Mouse (Mus musculus) heart, adult 2 months (tissue): Measurements from ENCODE around the gene Kpna7. TPM values are rescaled to one million over a fixed set of nuclear protein-coding genes. Genes with fewer than 3 reads are reported as not detected.

Source experiments
- DNase-seq, 2 experiments: peaks; one replicate each; pipeline ENCODE4 v3.0.0; 2021
- H3K27ac ChIP-seq: fragments of 200-600 bp; 2 replicates; pipeline ENCODE4 v1.8.1; 2022
- H3K27me3 ChIP-seq: fragments of 200-500 bp; 2 replicates; pipeline ENCODE4 v1.6.1; 2012; ENCODE audit warnings: mild to moderate bottlenecking, low read length, inconsistent platforms, mixed read lengths; ENCODE audit not compliant: control insufficient read depth, insufficient read depth
- H3K36me3 ChIP-seq: fragments of 200-500 bp; 2 replicates; pipeline ENCODE4 v1.6.1; 2012; ENCODE audit warnings: low read length, inconsistent platforms; ENCODE audit not compliant: control insufficient read depth, insufficient read depth
- H3K4me1 ChIP-seq: fragments of 200-500 bp; 2 replicates; pipeline ENCODE4 v1.6.1; 2011; ENCODE audit warnings: low read length; ENCODE audit not compliant: control insufficient read depth, insufficient read depth
- H3K4me3 ChIP-seq: fragments of 200-600 bp; 2 replicates; pipeline ENCODE4 v1.8.1; 2022
- H3K79me2 ChIP-seq: fragments of 200-500 bp; replicated peaks from 2 replicates; pipeline ENCODE4 v1.6.1; 2012; ENCODE audit warnings: mild to moderate bottlenecking, inconsistent platforms, low read length, moderate library complexity, mixed read lengths; ENCODE audit not compliant: control insufficient read depth, insufficient read depth
- H3K9ac ChIP-seq: fragments of 200-500 bp; 2 replicates; pipeline ENCODE4 v1.6.1; 2012; ENCODE audit warnings: low read depth, mild to moderate bottlenecking, control low read depth, inconsistent platforms, low read length, mixed read lengths
- CTCF ChIP-seq: fragments of 200-600 bp; IDR thresholded peaks from 2 replicates; pipeline ENCODE4 v1.8.1; 2022; ENCODE audit warnings: antibody characterized with exemption, mild to moderate bottlenecking, moderate library complexity
- EP300 ChIP-seq: fragments of 200-500 bp; IDR thresholded peaks from 2 replicates; pipeline ENCODE4 v1.6.1; 2011; ENCODE audit warnings: low read depth, low read length, control low read depth; ENCODE audit not compliant: insufficient read depth
- POLR2A ChIP-seq: fragments of 200-500 bp; IDR thresholded peaks from 2 replicates; pipeline ENCODE4 v1.6.1; 2011; ENCODE audit warnings: mild to moderate bottlenecking, low read depth, low read length, control low read depth; ENCODE audit not compliant: insufficient read depth
- WGBS: fragments of 180-500 bp; shearing (Covaris S2); methylation state at CpG from one replicate; pipeline ENCODE4 v1.1.7; 2018; 5-methylcytosine and 5-hydroxymethylcytosine counted together
- intact Hi-C: fragments of 180-260 bp; cut with DNase I; formaldehyde crosslinking; loops from one replicate; pipeline ENCODE4 v1.15.1; 2025
- polyA plus RNA-seq: library from polyadenylated mRNA; depleted of rRNA; stranded (reverse); fragments of >200 nt; gene quantifications from 2 replicates; pipeline ENCODE4 v1.2.3, GENCODE M21; 2012
- total RNA-seq, 2 experiments: library from RNA; stranded (reverse); gene quantifications; 2 replicates each; pipeline ENCODE4 v1.2.3; 2021

Gene Kpna7
- total and polyA plus RNA-seq, 3 experiments, result not detected

- peak; percentile 77 to 81 for DNase-seq
- 23% methylated on average over 10 of the region's 10 CpGs for WGBS
- Histone ChIP-seq H3K4me1 (peaks cover 24% of the 10 kb centered on the region), H3K36me3 (no peaks in the 10 kb centered on the region), H3K27me3 (no peaks in the 10 kb centered on the region; the same call in 1 of the 2 replicates), H3K27ac (peak overlapping the region; percentile 94), H3K9ac (peak overlapping the region; percentile 10), H3K4me3 (peak overlapping the region; percentile 17; the same call in 1 of the 2 replicates), H3K79me2 (no peaks in the 10 kb centered on the region)
- TF ChIP-seq POLR2A (no peak), EP300 (no peak), CTCF (peak; percentile 81)
- intact Hi-C loops, result loop anchor here (2.0 kb wide), 2 partner anchors 24 to 32 kb away; partner anchors contain the start of genes Bud31, Kpna7 and Pdap1
These were observed 33.1 kb upstream of the Kpna7 start for GRCm38 (mm10) chr5:145116916-145117315.

GRCm38 (mm10) chr5:145116316-145116715, 32.5 kb upstream of the Kpna7 start:
- intact Hi-C loops, result loop anchor here (2.0 kb wide), 2 partner anchors 24 to 32 kb away; partner anchors contain the start of genes Bud31, Kpna7 and Pdap1
- Histone ChIP-seq H3K9ac (peak overlapping the region; percentile 45; the same call in 1 of the 2 replicates), H3K36me3 (no peaks in the 10 kb centered on the region)

GRCm38 (mm10) chr5:145115736-145116135, 31.9 kb upstream of the Kpna7 start:
- Histone ChIP-seq H3K9ac (peak overlapping the region; percentile 45; the same call in 1 of the 2 replicates), H3K36me3 (no peaks in the 10 kb centered on the region), H3K79me2 (no peaks in the 10 kb centered on the region), H3K27ac (peak overlapping the region; percentile 94), H3K27me3 (no peaks in the 10 kb centered on the region; the same call in 1 of the 2 replicates), H3K4me1 (peaks cover 19% of the 10 kb centered on the region), H3K4me3 (peak overlapping the region; percentile 40)
- TF ChIP-seq CTCF, result no peak
- TF ChIP-seq POLR2A, result no peak
- no peak for TF ChIP-seq EP300
- 79% methylated on average over 5 of the region's 5 CpGs for WGBS
- intact Hi-C loops, result loop anchor here (2.0 kb wide), 2 partner anchors 25 to 31 kb away; partner anchors contain the start of genes Bud31, Kpna7 and Pdap1
- DNase-seq, result no peak

More at GRCm38 (mm10) chr5:145116316-145116715, 32.5 kb upstream of the Kpna7 start:
- H3K27me3 ChIP-seq, result no peaks in the 10 kb centered on the region; the same call in 1 of the 2 replicates
- no peaks in the 10 kb centered on the region for H3K79me2 ChIP-seq
- H3K27ac ChIP-seq, result peak overlapping the region; percentile 94
- DNase-seq, result peak; percentile 65 to 87
- TF ChIP-seq POLR2A, result peak; percentile 60; the same call in 1 of the 2 replicates
- TF ChIP-seq CTCF, result no peak
- peak; percentile 70; the same call in 1 of the 2 replicates for TF ChIP-seq EP300
- H3K4me1 ChIP-seq, result peaks cover 21% of the 10 kb centered on the region
- H3K4me3 ChIP-seq, result peak overlapping the region; percentile 40
- 28% methylated on average over 4 of the region's 4 CpGs for WGBS

- Histone ChIP-seq H3K36me3 (no peaks in the 10 kb centered on the region), H3K27ac (peak overlapping the region; percentile 97), H3K9ac (peak overlapping the region; percentile 91), H3K4me3 (peak overlapping the region; percentile 67), H3K27me3 (no peaks in the 10 kb centered on the region; the same call in 1 of the 2 replicates), H3K4me1 (peaks cover 13% of the 10 kb centered on the region), H3K79me2 (no peaks in the 10 kb centered on the region)
- WGBS, result 7% methylated on average over 40 of the region's 40 CpGs
- TF ChIP-seq POLR2A (peak; percentile 38; the same call in 1 of the 2 replicates), CTCF (no peak), EP300 (no peak)
- DNase-seq, result peak; percentile 88 to 89
- intact Hi-C loops, result no loop called here
These were observed 31.0 kb upstream of the Kpna7 start for GRCm38 (mm10) chr5:145114606-145115473.

GRCm38 (mm10) chr5:145114071-145114605, 30.3 kb upstream of the Kpna7 start, which contains the start of gene Arpc1b:
Gene Arpc1b, plus strand, starts transcription at chr5:145114215.
- TF ChIP-seq EP300, result 0 out of 2 replicates have a peak, but pooled peaks have one; percentile 18
- TF ChIP-seq CTCF, result no peak
- peak; percentile 75 for TF ChIP-seq POLR2A
- peak within 1 kb of the TSS; percentile 67 for H3K4me3 ChIP-seq
- intact Hi-C loops, result no loop called here
- H3K4me1 ChIP-seq, result peaks cover 13% of the 10 kb centered on the region
- H3K79me2 ChIP-seq, result no peaks in the 10 kb centered on the region
- no peaks in the 10 kb centered on the region; the same call in 1 of the 2 replicates for H3K27me3 ChIP-seq
- H3K27ac ChIP-seq, result peak within 1 kb of the TSS; percentile 97
- WGBS, result under 1% methylated on average over 50 of the region's 53 CpGs
- DNase-seq, result peak; percentile 85 to 88
- no peaks in the 10 kb centered on the region for H3K36me3 ChIP-seq
- peak within 1 kb of the TSS; percentile 91 for H3K9ac ChIP-seq

GRCm38 (mm10) chr5:145113416-145113815, 29.6 kb upstream of the Kpna7 start:
- no peak overlapping the region for H3K27ac ChIP-seq
- DNase-seq, result no peak
- no peaks in the 10 kb centered on the region for H3K36me3 ChIP-seq
- peak overlapping the region; percentile 27; the same call in 1 of the 2 replicates for H3K9ac ChIP-seq
- intact Hi-C loops, result loop anchor here (2.0 kb wide), 1 partner anchor 53 kb away; the partner anchor contains the start of genes Cpsf4 and Ptcd1
- no peaks in the 10 kb centered on the region; the same call in 1 of the 2 replicates for H3K27me3 ChIP-seq
- H3K4me3 ChIP-seq, result no peak overlapping the region
- peaks cover 11% of the 10 kb centered on the region for H3K4me1 ChIP-seq
- H3K79me2 ChIP-seq, result no peaks in the 10 kb centered on the region
- TF ChIP-seq EP300, result no peak
- no peak for TF ChIP-seq POLR2A
- TF ChIP-seq CTCF, result no peak
- 33% methylated on average over 2 of the region's 2 CpGs for WGBS
